ENCODE assay signal across 8 mouse cellular contexts in genomic region chr13:117706986-117707738, GRCm38 (mm10).
A peak's percentile ranks its signal among the peaks of the same experiment; 100 is the strongest.
DNase-seq lines count a peak whose midpoint lies in the region; ATAC-seq and TF ChIP-seq lines count a peak whose summit lies in the region.

No protein-coding gene starts in this region.

- DNase-seq in forebrain, postnatal 0 days = peak; percentile 58
- no peak for DNase-seq in forebrain, embryonic 11.5 days (ENCODE audit: low spot score)
- peak; percentile 14 to 84 for DNase-seq in left cerebral cortex, postnatal 25 days (ENCODE audit: low spot score in 2 of 2)
- peak; percentile 1 to 31 for DNase-seq in urinary bladder, adult 18-20 months (ENCODE audit: low spot score in 2 of 2)
- DNase-seq in hindbrain, embryonic 11.5 days (ENCODE audit: low spot score) = no peak
- DNase-seq in spleen, postnatal 14 days (ENCODE audit: low spot score in 2 of 2) = no peak
- no peak for DNase-seq in liver, postnatal 0 days

- H3K4me1 ChIP-seq in forebrain, postnatal 0 days (ENCODE audit: insufficient read depth) = no peaks in the 10 kb centered on the region
- no peaks in the 10 kb centered on the region for H3K4me1 ChIP-seq in forebrain, embryonic 11.5 days (replicated peaks; ENCODE audit: control insufficient read depth, insufficient read depth, low read length)
- H3K4me1 ChIP-seq in heart, embryonic 11.5 days (ENCODE audit: control insufficient read depth, insufficient read depth, low read length) = peaks cover 6% of the 10 kb centered on the region
- H3K4me1 ChIP-seq in hindbrain, embryonic 11.5 days (replicated peaks; ENCODE audit: control insufficient read depth, insufficient read depth, low read length) = no peaks in the 10 kb centered on the region
- H3K4me1 ChIP-seq in liver, postnatal 0 days (ENCODE audit: insufficient read depth) = no peaks in the 10 kb centered on the region

- H3K9ac ChIP-seq in forebrain, postnatal 0 days = no peak overlapping the region
- no peak overlapping the region for H3K9ac ChIP-seq in forebrain, embryonic 11.5 days (ENCODE audit: low read length)
- H3K9ac ChIP-seq in heart, embryonic 11.5 days (ENCODE audit: low read depth, low read length) = no peak overlapping the region
- no peak overlapping the region for H3K9ac ChIP-seq in hindbrain, embryonic 11.5 days (ENCODE audit: low read depth, low read length)
- no peak overlapping the region for H3K9ac ChIP-seq in liver, postnatal 0 days (replicated peaks)

- no peak overlapping the region for H3K4me3 ChIP-seq in forebrain, postnatal 0 days (ENCODE audit: low read depth, low read length)
- no peak overlapping the region for H3K4me3 ChIP-seq in forebrain, embryonic 11.5 days (ENCODE audit: low read depth, low read length)
- H3K4me3 ChIP-seq in heart, embryonic 11.5 days (ENCODE audit: low read depth, low read length) = no peak overlapping the region
- no peak overlapping the region for H3K4me3 ChIP-seq in hindbrain, embryonic 11.5 days (ENCODE audit: low read depth, low read length)
- H3K4me3 ChIP-seq in liver, postnatal 0 days (ENCODE audit: low read depth, low read length) = no peak overlapping the region

- H3K27me3 ChIP-seq in forebrain, postnatal 0 days (ENCODE audit: insufficient read depth, low read length) = no peaks in the 10 kb centered on the region
- H3K27me3 ChIP-seq in forebrain, embryonic 11.5 days (ENCODE audit: control insufficient read depth, insufficient read depth, low read length) = no peaks in the 10 kb centered on the region
- H3K27me3 ChIP-seq in heart, embryonic 11.5 days (ENCODE audit: control insufficient read depth, insufficient read depth, low read length) = no peaks in the 10 kb centered on the region
- H3K27me3 ChIP-seq in hindbrain, embryonic 11.5 days (ENCODE audit: control insufficient read depth, insufficient read depth, low read length) = no peaks in the 10 kb centered on the region
- H3K27me3 ChIP-seq in liver, postnatal 0 days (ENCODE audit: insufficient read depth, low read length) = no peaks in the 10 kb centered on the region

- no peaks in the 10 kb centered on the region for H3K36me3 ChIP-seq in forebrain, postnatal 0 days (ENCODE audit: insufficient read depth)
- no peaks in the 10 kb centered on the region for H3K36me3 ChIP-seq in forebrain, embryonic 11.5 days (ENCODE audit: control insufficient read depth, insufficient read depth, low read length)
- H3K36me3 ChIP-seq in heart, embryonic 11.5 days (ENCODE audit: control insufficient read depth, insufficient read depth, low read length) = no peaks in the 10 kb centered on the region
- no peaks in the 10 kb centered on the region for H3K36me3 ChIP-seq in hindbrain, embryonic 11.5 days (ENCODE audit: control insufficient read depth, insufficient read depth, low read length)
- H3K36me3 ChIP-seq in liver, postnatal 0 days (replicated peaks; ENCODE audit: insufficient read depth, low read length) = no peaks in the 10 kb centered on the region

- intact Hi-C loops in left cerebral cortex, postnatal 25 days (cut with DNase I) = loop anchor here (5.0 kb wide), 1 partner anchor 105 kb away; the partner anchor contains the start of gene Hcn1

- WGBS in forebrain, postnatal 0 days = 82% methylated on average over 11 of the region's 11 CpGs
- WGBS in forebrain, embryonic 11.5 days = 86% methylated on average over 11 of the region's 11 CpGs
- 52% methylated on average over 11 of the region's 11 CpGs for WGBS in heart, embryonic 11.5 days (ENCODE audit: insufficient replicate concordance)
- WGBS in hindbrain, embryonic 11.5 days = 86% methylated on average over 11 of the region's 11 CpGs
- WGBS in liver, postnatal 0 days (ENCODE audit: insufficient replicate concordance) = 70% methylated on average over 11 of the region's 11 CpGs

- H3K27ac ChIP-seq in forebrain, postnatal 0 days (ENCODE audit: low read depth, low read length) = no peak overlapping the region
- H3K27ac ChIP-seq in forebrain, embryonic 11.5 days (ENCODE audit: low read depth, low read length) = no peak overlapping the region
- peak overlapping the region; percentile 17; the same call in 1 of the 2 replicates for H3K27ac ChIP-seq in heart, embryonic 11.5 days (ENCODE audit: low read depth, low read length)
- no peak overlapping the region for H3K27ac ChIP-seq in hindbrain, embryonic 11.5 days (ENCODE audit: low read depth, low read length)
- H3K27ac ChIP-seq in liver, postnatal 0 days (ENCODE audit: low read depth) = no peak overlapping the region

- H3K9me3 ChIP-seq in forebrain, postnatal 0 days (ENCODE audit: low read length) = no peaks in the 10 kb centered on the region
- no peaks in the 10 kb centered on the region for H3K9me3 ChIP-seq in forebrain, embryonic 11.5 days (ENCODE audit: control insufficient read depth, low read length)
- no peaks in the 10 kb centered on the region for H3K9me3 ChIP-seq in heart, embryonic 11.5 days (replicated peaks; ENCODE audit: control insufficient read depth, low read length)
- H3K9me3 ChIP-seq in hindbrain, embryonic 11.5 days (ENCODE audit: control insufficient read depth, low read length) = no peaks in the 10 kb centered on the region
- H3K9me3 ChIP-seq in liver, postnatal 0 days (ENCODE audit: low read length) = no peaks in the 10 kb centered on the region

- ATAC-seq in forebrain, postnatal 0 days = peak; percentile 77
- ATAC-seq in forebrain, embryonic 11.5 days (replicated peaks; ENCODE audit: low FRiP score) = no peak
- peak; percentile 64 for ATAC-seq in heart, embryonic 11.5 days (replicated peaks; ENCODE audit: insufficient number of reproducible peaks, low FRiP score, low TSS enrichment)
- ATAC-seq in hindbrain, embryonic 11.5 days (ENCODE audit: low FRiP score) = no peak
- ATAC-seq in liver, postnatal 0 days = no peak

- TF ChIP-seq CTCF in forebrain, postnatal 0 days (IDR thresholded peaks at IDR 0.05; ENCODE audit: low read depth) = no peak
- no peak for TF ChIP-seq CTCF in liver, postnatal 0 days (IDR thresholded peaks at IDR 0.05; ENCODE audit: low read depth)

- no peak for TF ChIP-seq EP300 in liver, postnatal 0 days (IDR thresholded peaks at IDR 0.05; ENCODE audit: low read depth)

- no peak overlapping the region for H3K4me2 ChIP-seq in forebrain, postnatal 0 days (ENCODE audit: low read depth)
- no peak overlapping the region for H3K4me2 ChIP-seq in forebrain, embryonic 11.5 days (ENCODE audit: low read depth, low read length, severe bottlenecking)
- H3K4me2 ChIP-seq in heart, embryonic 11.5 days = 0 out of 2 replicates have a peak overlapping the region, but pooled peaks have one; percentile 2
- H3K4me2 ChIP-seq in hindbrain, embryonic 11.5 days (replicated peaks; ENCODE audit: low read depth, low read length) = no peak overlapping the region
- no peak overlapping the region for H3K4me2 ChIP-seq in liver, postnatal 0 days (ENCODE audit: low read depth, low read length)

Comparison
In these comparisons a context has a peak if more than half of its experiments do, and no peak if none do; other contexts are left out.
1. ATAC-seq: peak in forebrain, postnatal 0 days (single experiment) and heart, embryonic 11.5 days (single experiment); none in forebrain, embryonic 11.5 days (single experiment), hindbrain, embryonic 11.5 days (single experiment) and liver, postnatal 0 days (single experiment).
2. DNase-seq: peak in forebrain, postnatal 0 days (single experiment), left cerebral cortex, postnatal 25 days (2 of 2) and urinary bladder, adult 18-20 months (2 of 2); none in forebrain, embryonic 11.5 days (single experiment), hindbrain, embryonic 11.5 days (single experiment), spleen, postnatal 14 days (0 of 2) and liver, postnatal 0 days (single experiment).